Mouse (Mus musculus) cortical plate, adult 2 months (tissue): ENCODE results near the gene Gm9044. TPM values are rescaled to one million over a fixed set of nuclear protein-coding genes. Genes with fewer than 3 reads are reported as not detected.
"Not testable (repeated sequence)": the region's sequence is repeated elsewhere in the genome, so short reads cannot be mapped to it uniquely, and the experiment has no call there.

Experiments
- H3K27ac ChIP-seq: fragments of 200-500 bp; 2 replicates; pipeline ENCODE4 v1.5.1; 2012; ENCODE audit warnings: low read length, control low read depth, inconsistent platforms; ENCODE audit not compliant: insufficient read depth
- H3K4me1 ChIP-seq: fragments of 200-500 bp; 2 replicates; pipeline ENCODE4 v1.6.1; 2011; ENCODE audit warnings: low read length; ENCODE audit not compliant: control insufficient read depth, insufficient read depth
- H3K4me3 ChIP-seq: fragments of 200-500 bp; 2 replicates; pipeline ENCODE4 v1.5.1; 2011; ENCODE audit warnings: mild to moderate bottlenecking, low read length, control low read depth; ENCODE audit not compliant: insufficient read depth
- CTCF ChIP-seq: fragments of 200-500 bp; IDR thresholded peaks from 2 replicates; pipeline ENCODE4 v1.5.1; 2011; ENCODE audit warnings: mild to moderate bottlenecking, control low read depth, low read length; ENCODE audit not compliant: insufficient read depth; ENCODE audit errors: extremely low read depth
- POLR2A ChIP-seq: fragments of 200-500 bp; IDR thresholded peaks from 2 replicates; pipeline ENCODE4 v1.6.1; 2011; ENCODE audit warnings: mild to moderate bottlenecking, low read length, control low read depth; ENCODE audit not compliant: insufficient read depth; ENCODE audit errors: extremely low read depth
- polyA plus RNA-seq: library from polyadenylated mRNA; depleted of rRNA; stranded (reverse); fragments of >200 nt; gene quantifications from 2 replicates; pipeline ENCODE4 v1.2.3, GENCODE M21; 2012; rRNA removed

Gm9044 gene
- polyA plus RNA-seq: not detected in 2 replicates

GRCm38 (mm10) chr10:118332308-118332707 lies at the start of gene Gm9044:
Gm9044 (minus strand) TSS chr10:118332408.
- not testable (repeated sequence) for H3K27ac ChIP-seq, H3K4me1 ChIP-seq, H3K4me3 ChIP-seq

- H3K4me3 ChIP-seq: no peak overlapping the region
- TF ChIP-seq CTCF: peak; percentile 97
- TF ChIP-seq POLR2A: no peak
These were observed 38.2 kb upstream of the Gm9044 start for GRCm38 (mm10) chr10:118370443-118370842.

GRCm38 (mm10) chr10:118369518-118369917 lies 37.3 kb upstream of the Gm9044 start:
- TF ChIP-seq POLR2A (no peak), CTCF (no peak)
- no peaks in the 10 kb centered on the region for H3K4me1 ChIP-seq
- H3K4me3 ChIP-seq: no peak overlapping the region
- no peak overlapping the region for H3K27ac ChIP-seq

More at GRCm38 (mm10) chr10:118370443-118370842, 38.2 kb upstream of the Gm9044 start:
- H3K4me1 ChIP-seq: no peaks in the 10 kb centered on the region
- no peak overlapping the region for H3K27ac ChIP-seq

GRCm38 (mm10) chr10:118354005-118354404 lies 21.8 kb upstream of the Gm9044 start, which contains the start of gene Gm9049:
Gm9049 (minus strand) TSS chr10:118354105.
- not testable (repeated sequence) for H3K4me1 ChIP-seq, H3K27ac ChIP-seq, H3K4me3 ChIP-seq

GRCm38 (mm10) chr10:118348579-118348978 lies 16.4 kb upstream of the Gm9044 start, which contains the start of gene Gm9048:
Gm9048 (minus strand) TSS chr10:118348679.
- not testable (repeated sequence) for H3K27ac ChIP-seq, H3K4me3 ChIP-seq, H3K4me1 ChIP-seq

- not testable (repeated sequence) for H3K4me3 ChIP-seq, H3K4me1 ChIP-seq, H3K27ac ChIP-seq
These were observed 10.9 kb upstream of the Gm9044 start, which contains the start of gene Gm9046 for GRCm38 (mm10) chr10:118343155-118343554. Gm9046 (minus strand) TSS chr10:118343255.

GRCm38 (mm10) chr10:118337731-118338130 lies 5.5 kb upstream of the Gm9044 start, which contains the start of gene Gm9045:
Gm9045 (minus strand) TSS chr10:118337831.
- H3K27ac ChIP-seq, H3K4me3 ChIP-seq, H3K4me1 ChIP-seq: not testable (repeated sequence)

GRCm38 (mm10) chr10:118326869-118327268 lies 5.3 kb downstream of the Gm9044 start, which contains the start of gene Gm9040:
Gm9040 (minus strand) TSS chr10:118326969.
- not testable (repeated sequence) for H3K27ac ChIP-seq, H3K4me1 ChIP-seq, H3K4me3 ChIP-seq

GRCm38 (mm10) chr10:118319024-118319423 lies 13.2 kb downstream of the Gm9044 start:
- Histone ChIP-seq H3K4me3 (no peak overlapping the region), H3K27ac (no peak overlapping the region), H3K4me1 (no peaks in the 10 kb centered on the region)
- TF ChIP-seq CTCF: no peak
- no peak for TF ChIP-seq POLR2A

- H3K4me1 ChIP-seq, H3K4me3 ChIP-seq, H3K27ac ChIP-seq: not testable (repeated sequence)
These were observed 30.1 kb downstream of the Gm9044 start for GRCm38 (mm10) chr10:118302133-118302532.

- Histone ChIP-seq H3K4me1 (no peaks in the 10 kb centered on the region), H3K4me3 (no peak within 1 kb of the TSS), H3K27ac (no peak within 1 kb of the TSS)
- TF ChIP-seq POLR2A: no peak
- no peak for TF ChIP-seq CTCF
These were observed 37.3 kb downstream of the Gm9044 start, which contains the start of gene Iltifb for GRCm38 (mm10) chr10:118294938-118295337. Iltifb (minus strand) TSS chr10:118295038.

- H3K4me3 ChIP-seq, H3K27ac ChIP-seq, H3K4me1 ChIP-seq: not testable (repeated sequence)
These were observed 49.2 kb downstream of the Gm9044 start for GRCm38 (mm10) chr10:118283016-118283415.

- not testable (repeated sequence) for H3K27ac ChIP-seq, H3K4me1 ChIP-seq, H3K4me3 ChIP-seq
These were observed 49.6 kb downstream of the Gm9044 start for GRCm38 (mm10) chr10:118282565-118282964.
